Comparison of ENCODE assay signal across 17 mouse cellular contexts in genomic region chr15:80901806-80902513, GRCm38 (mm10). TPM values are rescaled to one million over a fixed set of nuclear protein-coding genes. Genes with fewer than 3 reads are reported as not detected.
DNase-seq lines count a peak whose midpoint lies in the region; ATAC-seq and TF ChIP-seq lines count a peak whose summit lies in the region.
"Had no signal": no experiment of that assay in that cellular context is flagged by ENCODE, and none has a peak within 500 bp of the region (broad histone marks: within the 10 kb centered on the region; RNA-seq: fewer than 3 reads in every experiment).

No protein-coding gene starts in this region.

- peak; percentile 28 for DNase-seq in layer of hippocampus, adult 11-12 months (ENCODE audit: low spot score)
- DNase-seq in layer of hippocampus, postnatal 25 days (ENCODE audit: extremely low spot score in 1 of 2, low spot score in 1 of 2) = no peak
- no peak for DNase-seq in thymus, adult 2 months
- DNase-seq in thymus, postnatal 10 days (ENCODE audit: low spot score in 2 of 2) = no peak
- peak; percentile 28 to 40 for DNase-seq in left cerebral cortex, adult 9 months (ENCODE audit: low spot score in 2 of 2)
- no peak for DNase-seq in forebrain, postnatal 0 days
- no peak for DNase-seq in adrenal gland, postnatal 10 days
- no peak for DNase-seq in thymus, postnatal 25 days
- DNase-seq: cerebellum, postnatal 36 days; heart, adult 18-20 months; kidney, adult 8-10 months; liver, embryonic 13.5 days; lung, postnatal 4 days had no signal

- peaks cover 74% of the 10 kb centered on the region for H3K36me3 ChIP-seq in thymus, adult 2 months (ENCODE audit: control insufficient read depth, insufficient read depth, low read length)
- H3K36me3 ChIP-seq in forebrain, postnatal 0 days (ENCODE audit: insufficient read depth) = peaks cover 67% of the 10 kb centered on the region

- H3K27ac ChIP-seq in thymus, adult 2 months (ENCODE audit: control insufficient read depth, insufficient read depth, low read length) = peak overlapping the region; percentile 48
- H3K27ac ChIP-seq in forebrain, postnatal 0 days (ENCODE audit: low read depth, low read length) = no peak overlapping the region
- H3K27ac ChIP-seq: embryonic facial prominence, embryonic 13.5 days; forebrain, embryonic 12.5 days; liver, embryonic 13.5 days had no signal

- no peak overlapping the region for H3K4me3 ChIP-seq in thymus, adult 2 months (ENCODE audit: control insufficient read depth, insufficient read depth, low read length)
- no peak overlapping the region for H3K4me3 ChIP-seq in forebrain, postnatal 0 days (ENCODE audit: low read depth, low read length)
- H3K4me3 ChIP-seq: embryonic facial prominence, embryonic 13.5 days; forebrain, embryonic 12.5 days; liver, embryonic 13.5 days had no signal

- no peak overlapping the region for H3K9ac ChIP-seq in forebrain, postnatal 0 days
- H3K9ac ChIP-seq: embryonic facial prominence, embryonic 13.5 days; forebrain, embryonic 12.5 days; liver, embryonic 13.5 days had no signal

- no peak for TF ChIP-seq POLR2A in thymus, adult 2 months (IDR thresholded peaks at IDR 0.05; ENCODE audit: control insufficient read depth, extremely low read depth, insufficient read depth, low read length, poor library complexity)

- H3K27me3 ChIP-seq in thymus, adult 2 months (ENCODE audit: control insufficient read depth, insufficient read depth, low read length) = no peaks in the 10 kb centered on the region
- no peaks in the 10 kb centered on the region for H3K27me3 ChIP-seq in forebrain, postnatal 0 days (ENCODE audit: insufficient read depth, low read length)
- H3K27me3 ChIP-seq: embryonic facial prominence, embryonic 13.5 days; forebrain, embryonic 12.5 days; liver, embryonic 13.5 days had no signal

- no peak overlapping the region for H3K4me2 ChIP-seq in forebrain, postnatal 0 days (ENCODE audit: low read depth)
- H3K4me2 ChIP-seq: embryonic facial prominence, embryonic 13.5 days; forebrain, embryonic 12.5 days; liver, embryonic 13.5 days had no signal

- no peaks in the 10 kb centered on the region for H3K9me3 ChIP-seq in forebrain, postnatal 0 days (ENCODE audit: low read length)
- H3K9me3 ChIP-seq: embryonic facial prominence, embryonic 13.5 days; forebrain, embryonic 12.5 days; G1E; liver, embryonic 13.5 days had no signal

- H3K4me1 ChIP-seq in thymus, adult 2 months (replicated peaks; ENCODE audit: control insufficient read depth, insufficient read depth, low read length) = peaks cover under 1% of the 10 kb centered on the region; the same call in 1 of the 2 replicates
- H3K4me1 ChIP-seq in forebrain, postnatal 0 days (ENCODE audit: insufficient read depth) = no peaks in the 10 kb centered on the region
- H3K4me1 ChIP-seq: embryonic facial prominence, embryonic 13.5 days; forebrain, embryonic 12.5 days had no signal

- no peak for TF ChIP-seq CTCF in thymus, adult 2 months (IDR thresholded peaks at IDR 0.05; ENCODE audit: borderline replicate concordance, control insufficient read depth, extremely low read depth, insufficient read depth, low read length, poor library complexity)
- TF ChIP-seq CTCF in forebrain, postnatal 0 days (IDR thresholded peaks at IDR 0.05; ENCODE audit: low read depth) = no peak

- ATAC-seq in forebrain, postnatal 0 days = no peak
- ATAC-seq: hindbrain, embryonic 16.5 days had no signal

- 65% methylated on average over 6 of the region's 6 CpGs for WGBS in thymus, adult 2 months
- WGBS in forebrain, postnatal 0 days = 92% methylated on average over 6 of the region's 6 CpGs

RNA-seq across cellular contexts. Expression of gene Adsl, which starts 46.3 kb away (rescaled TPM):
- 10 to 100 TPM; 28.2 to 29.7 TPM for total RNA-seq in layer of hippocampus, postnatal 25 days (2021)
- polyA plus RNA-seq in thymus, adult 2 months (2012; rRNA removed) = 93.3 and 105 TPM in 2 replicates
- total RNA-seq in forebrain, postnatal 0 days (2014; rRNA removed) = 80.3 and 82.2 TPM in 2 replicates
- polyA plus RNA-seq in forebrain, postnatal 0 days (2015; fragmentation: Nextera tagmentation; extraction: Ambion mirVana) = 51.4 and 77.1 TPM in 2 replicates
- 10 to 100 TPM; 47.6 to 68.2 TPM for total RNA-seq in adrenal gland, postnatal 10 days (2021)

Comparison
In these comparisons a context has a peak if more than half of its experiments do, and no peak if none do; other contexts are left out.
1. DNase-seq: peak in layer of hippocampus, adult 11-12 months (single experiment) and left cerebral cortex, adult 9 months (2 of 2); none in layer of hippocampus, postnatal 25 days (0 of 2), thymus, adult 2 months (single experiment), thymus, postnatal 10 days (0 of 2), forebrain, postnatal 0 days (single experiment), adrenal gland, postnatal 10 days (single experiment) and thymus, postnatal 25 days (single experiment).